Mouse (Mus musculus): ENCODE measurements around the gene Taar8a.
"Not testable (repeated sequence)": the region's sequence is repeated elsewhere in the genome, so short reads cannot be mapped to it uniquely, and the experiment has no call there.

The Taar8a gene

GRCm38 (mm10) chr10:24076200-24076599 is at the start of gene Taar8a:
TSS of gene Taar8a (plus strand) at chr10:24076500.
- not testable (repeated sequence) for DNase-seq (ENCODE audit: low spot score)

GRCm38 (mm10) chr10:24026922-24027321 is 49.4 kb upstream of the Taar8a start, which contains the start of gene Taar7d:
TSS of gene Taar7d (plus strand) at chr10:24027222.
- DNase-seq (ENCODE audit: low spot score): no peak

DNA sequence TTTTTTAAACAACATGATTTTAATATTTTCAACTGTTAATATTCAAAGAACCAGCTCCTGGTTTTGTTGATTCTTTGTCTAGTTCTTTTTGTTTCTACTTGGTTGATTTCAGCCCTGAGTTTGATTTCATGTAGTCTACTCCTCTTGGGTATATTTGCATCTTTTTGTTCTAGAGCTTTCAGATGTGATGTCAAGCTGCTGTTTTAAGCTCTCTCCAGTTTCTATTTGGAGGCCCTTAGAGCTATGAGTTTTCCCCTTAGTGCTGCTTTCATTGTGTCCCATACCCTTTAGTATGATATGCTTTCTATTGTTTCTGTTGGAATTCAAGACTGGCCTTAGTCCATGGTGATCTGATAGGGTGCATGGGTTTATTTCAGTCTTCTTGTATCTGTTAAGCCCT is 45.0 kb upstream of the Taar8a start:
- no peak for DNase-seq (ENCODE audit: low spot score)

GRCm38 (mm10) chr10:24037314-24037713 is 39.0 kb upstream of the Taar8a start, which contains the start of gene Taar7e:
TSS of gene Taar7e (plus strand) at chr10:24037614.
- no peak for DNase-seq (ENCODE audit: low spot score)

- no peak for DNase-seq (ENCODE audit: low spot score)
Observed at GRCm38 (mm10) chr10:24040120-24040869, 36.0 kb upstream of the Taar8a start.

- DNase-seq (ENCODE audit: low spot score): no peak
Observed at GRCm38 (mm10) chr10:24049210-24049609, 27.1 kb upstream of the Taar8a start, which contains the start of gene Taar7f. TSS of gene Taar7f (plus strand) at chr10:24049510.

DNA sequence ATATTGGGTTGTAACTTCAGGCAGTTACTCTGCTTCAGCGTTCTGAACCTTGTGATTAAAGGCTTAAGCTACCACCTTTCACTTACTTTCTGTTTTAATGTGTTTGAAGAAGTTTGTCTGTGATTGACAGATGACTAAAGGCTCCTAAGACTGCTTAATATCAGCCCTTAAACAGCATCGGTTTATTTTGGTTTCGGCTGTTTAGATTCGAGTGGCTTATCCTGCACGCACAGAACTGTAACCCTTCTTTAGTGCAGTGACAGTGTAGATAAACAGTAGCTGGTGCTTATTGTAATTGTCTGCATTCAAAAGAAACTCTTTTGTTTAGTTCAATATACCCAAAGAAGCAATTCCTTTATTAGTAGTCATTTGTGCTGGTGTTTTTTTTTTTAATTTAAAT is 24.3 kb upstream of the Taar8a start:
- DNase-seq (ENCODE audit: low spot score): no peak

GRCm38 (mm10) chr10:24058986-24059385 is 17.3 kb upstream of the Taar8a start:
- DNase-seq (ENCODE audit: low spot score): no peak

DNA sequence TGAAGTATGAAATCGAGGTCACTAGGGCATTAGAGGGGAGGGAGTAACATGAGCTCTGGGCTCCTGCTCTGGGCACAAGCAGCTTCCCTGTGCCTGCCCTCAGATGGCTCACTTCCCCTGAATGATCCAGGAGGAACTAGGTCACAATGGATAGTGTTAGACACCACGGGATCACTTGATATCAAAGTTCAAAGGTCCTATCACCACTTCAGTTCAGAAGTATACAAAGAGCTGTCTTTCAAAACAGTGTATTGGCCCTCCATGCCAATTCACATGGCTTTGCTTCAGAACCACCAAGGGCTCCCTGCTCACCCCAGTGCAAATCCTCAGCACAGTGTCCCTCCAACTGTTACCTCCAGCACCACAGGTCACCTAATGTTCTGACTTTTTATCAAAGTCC is 1.5 kb upstream of the Taar8a start:
- DNase-seq (ENCODE audit: low spot score): not testable (repeated sequence)

- peak; percentile 13 for DNase-seq (ENCODE audit: low spot score)
Observed at GRCm38 (mm10) chr10:24080166-24080565, 3.9 kb downstream of the Taar8a start.

DNA sequence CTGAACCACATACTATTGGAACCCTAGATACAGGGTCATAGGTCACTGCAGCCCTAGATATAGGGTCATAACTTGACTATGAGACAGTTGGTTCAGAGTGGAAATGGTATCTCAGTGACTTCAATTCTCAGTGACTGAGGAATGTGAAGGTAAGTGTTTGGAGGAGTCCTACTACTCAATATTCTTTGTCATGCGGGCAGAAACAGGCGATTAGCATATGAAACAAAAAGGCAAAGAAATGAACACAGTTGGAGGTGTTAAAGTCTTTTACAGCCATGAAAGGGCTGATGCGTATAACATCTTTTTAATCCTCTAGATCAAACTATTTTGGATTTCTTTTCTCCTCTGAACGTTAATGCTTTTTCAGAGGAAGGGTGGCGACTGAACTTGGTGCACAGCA is 9.6 kb downstream of the Taar8a start:
- no peak for DNase-seq (ENCODE audit: low spot score)

DNA sequence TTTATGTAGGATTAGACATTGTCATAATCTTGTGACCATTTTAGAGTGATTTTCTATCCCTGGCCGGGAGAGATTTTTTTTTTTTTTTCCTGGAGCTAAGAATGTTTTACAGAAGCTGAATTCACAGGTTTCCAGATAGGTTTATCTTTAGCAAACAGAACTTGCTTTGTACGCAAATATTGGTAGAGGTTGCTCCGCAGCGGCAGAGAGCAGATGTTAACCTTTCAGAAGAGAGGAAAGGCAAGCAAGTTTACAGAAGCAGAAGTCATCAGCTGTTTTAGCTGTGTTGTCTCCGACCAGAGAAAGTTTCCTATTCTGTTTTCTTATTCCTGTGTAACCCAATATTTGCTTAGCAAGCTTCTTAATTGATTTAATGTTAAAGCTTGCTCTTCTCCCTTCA is 10.3 kb downstream of the Taar8a start:
- no peak for DNase-seq (ENCODE audit: low spot score)

DNA sequence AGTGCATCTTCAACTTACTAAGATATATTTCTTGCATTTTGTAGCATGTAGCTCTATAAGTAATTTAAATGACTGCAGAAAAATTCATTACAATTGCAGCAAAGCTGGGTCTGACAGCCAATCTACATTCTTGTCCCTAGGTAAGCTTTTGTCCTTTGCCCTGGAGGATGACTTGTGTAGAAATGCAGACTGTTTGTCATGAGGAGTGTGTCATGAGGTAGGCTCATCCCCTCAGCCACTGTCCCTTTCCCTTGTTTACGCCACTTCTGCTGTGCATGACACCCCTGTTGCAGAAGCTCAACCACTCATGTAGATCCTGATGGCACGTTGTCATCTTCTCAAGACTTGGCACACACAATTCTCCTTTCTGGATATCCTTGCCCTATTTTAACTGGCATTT is 10.9 kb downstream of the Taar8a start:
- no peak for DNase-seq (ENCODE audit: low spot score)

DNA sequence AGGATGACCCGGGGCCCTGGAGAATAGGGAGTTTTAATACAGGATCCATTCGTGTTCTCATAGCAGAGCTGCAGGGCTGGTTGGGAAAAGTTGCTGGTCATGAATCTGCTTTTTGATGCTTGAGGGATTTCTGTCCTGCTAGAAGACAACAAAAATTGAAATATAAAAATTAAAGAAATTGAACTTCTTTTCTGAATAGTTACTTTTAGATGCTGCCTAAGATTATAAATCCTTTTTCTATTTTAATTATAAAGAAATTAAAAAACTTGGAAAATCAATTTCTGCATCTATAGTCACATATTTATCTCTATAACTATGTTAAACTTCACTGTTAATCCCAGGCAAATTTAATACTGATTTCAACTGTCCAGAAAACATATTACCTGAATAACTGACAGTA is 15.9 kb downstream of the Taar8a start, which contains the start of gene Taar8b:
Gene Taar8b (minus strand): TSS at position 101 of the 400 bp plus-strand sequence.
- DNase-seq (ENCODE audit: low spot score): no peak

DNA sequence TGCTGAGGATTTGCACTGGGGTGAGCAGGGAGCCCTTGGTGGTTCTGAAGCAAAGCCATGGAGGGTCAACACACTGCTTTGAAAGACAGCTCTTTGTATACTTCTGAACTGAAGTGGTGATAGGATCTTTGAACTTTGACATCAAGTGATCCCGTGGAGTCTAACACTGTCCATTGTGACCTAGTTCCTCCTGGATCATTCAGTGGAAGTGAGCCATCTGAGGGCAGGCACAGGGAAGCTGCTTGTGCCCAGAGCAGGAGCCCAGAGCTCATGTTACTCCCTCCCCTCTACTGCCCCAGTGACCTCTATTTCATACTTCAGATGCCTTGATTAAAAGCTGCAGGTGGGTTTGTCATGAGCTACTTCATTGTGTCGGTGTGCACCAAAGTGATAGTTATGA is 20.7 kb downstream of the Taar8a start:
- not testable (repeated sequence) for DNase-seq (ENCODE audit: low spot score)

- DNase-seq (ENCODE audit: low spot score): not testable (repeated sequence)
Observed at GRCm38 (mm10) chr10:24101812-24102211, 25.5 kb downstream of the Taar8a start, which contains the start of gene Taar8c. TSS of gene Taar8c (minus strand) at chr10:24101912.

DNA sequence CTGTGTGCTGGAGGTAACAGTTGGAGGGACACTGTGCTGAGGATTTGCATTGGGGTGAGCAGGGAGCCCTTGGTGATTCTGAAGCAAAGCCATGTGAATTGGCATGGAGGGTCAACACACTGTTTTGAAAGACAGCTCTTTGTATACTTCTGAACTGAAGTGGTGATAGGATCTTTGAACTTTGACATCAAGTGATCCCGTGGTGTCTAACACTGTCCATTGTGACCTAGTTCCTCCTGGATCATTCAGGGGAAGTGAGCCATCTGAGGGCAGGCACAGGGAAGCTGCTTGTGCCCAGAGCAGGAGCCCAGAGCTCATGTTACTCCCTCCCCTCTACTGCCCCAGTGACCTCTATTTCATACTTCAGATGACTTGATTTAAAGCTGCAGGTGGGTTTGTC is 27.0 kb downstream of the Taar8a start:
- not testable (repeated sequence) for DNase-seq (ENCODE audit: low spot score)

- DNase-seq (ENCODE audit: low spot score): no peak
Observed at GRCm38 (mm10) chr10:24107747-24108146, 31.4 kb downstream of the Taar8a start.

DNA sequence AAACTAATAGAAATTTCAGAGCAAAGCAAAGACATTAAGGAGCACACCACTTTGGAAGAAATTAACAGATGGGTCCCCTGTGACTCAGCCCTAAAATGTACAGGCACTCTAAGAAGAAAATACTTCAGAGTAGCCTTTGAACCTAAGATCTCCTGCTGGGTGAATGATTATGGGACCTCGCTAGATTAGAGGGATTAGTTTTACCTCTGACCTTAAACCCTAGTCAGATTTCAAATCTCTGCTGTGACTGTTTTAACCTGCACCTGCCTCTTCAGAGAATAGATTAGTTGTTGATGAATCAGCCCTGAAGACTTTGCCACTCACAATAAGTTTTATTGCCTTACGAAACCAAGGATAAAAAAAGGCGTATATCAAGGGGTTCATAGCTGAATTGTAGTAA is 31.9 kb downstream of the Taar8a start:
- no peak for DNase-seq (ENCODE audit: low spot score)

GRCm38 (mm10) chr10:24109434-24109833 is 33.1 kb downstream of the Taar8a start, which contains the start of gene Taar9:
TSS of gene Taar9 (minus strand) at chr10:24109534.
- not testable (repeated sequence) for DNase-seq (ENCODE audit: low spot score)

DNA sequence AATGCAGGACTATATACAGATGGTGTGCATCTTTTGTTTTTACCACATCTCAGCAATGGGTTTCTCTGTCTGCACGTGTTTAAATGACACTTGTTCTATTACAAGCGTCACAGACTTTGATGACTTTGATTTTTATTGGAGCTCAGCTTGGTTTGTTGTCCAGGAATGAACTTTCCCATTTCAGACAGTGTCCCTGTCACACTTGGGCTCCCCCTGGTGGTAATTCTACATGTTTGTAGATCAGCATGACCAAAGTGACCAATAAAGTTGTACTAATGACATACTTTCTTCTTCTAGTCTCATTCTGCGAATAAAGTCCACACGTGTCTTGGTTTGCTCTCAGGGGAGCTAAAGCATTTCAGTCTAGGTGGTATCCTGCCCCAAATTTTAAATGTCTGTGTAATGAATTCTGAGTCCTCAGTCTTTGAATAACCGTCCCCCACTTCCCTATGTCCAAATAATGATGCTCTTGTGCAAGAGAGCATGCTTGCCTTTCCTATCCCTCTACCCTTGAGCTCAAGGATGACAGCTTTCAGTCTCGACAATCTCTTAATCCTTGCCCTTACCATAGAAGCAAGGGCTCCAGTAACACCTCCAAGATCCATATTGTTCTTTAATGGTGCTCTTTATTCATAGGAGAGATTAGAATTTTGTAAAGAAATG is 34.9 kb downstream of the Taar8a start:
- peak; percentile 49 for DNase-seq (ENCODE audit: low spot score)

Measured in urinary bladder, postnatal 25 days (tissue).